Mouse (Mus musculus) adrenal gland (tissue): ENCODE results near the gene Net1.
"Not testable (repeated sequence)": the region's sequence is repeated elsewhere in the genome, so short reads cannot be mapped to it uniquely, and the experiment has no call there.

Source experiments
- intact Hi-C: fragments of 180-260 bp; cut with DNase I; formaldehyde crosslinking; loops from one replicate; pipeline ENCODE4 v1.15.1; 2025

Net1 gene

DNA sequence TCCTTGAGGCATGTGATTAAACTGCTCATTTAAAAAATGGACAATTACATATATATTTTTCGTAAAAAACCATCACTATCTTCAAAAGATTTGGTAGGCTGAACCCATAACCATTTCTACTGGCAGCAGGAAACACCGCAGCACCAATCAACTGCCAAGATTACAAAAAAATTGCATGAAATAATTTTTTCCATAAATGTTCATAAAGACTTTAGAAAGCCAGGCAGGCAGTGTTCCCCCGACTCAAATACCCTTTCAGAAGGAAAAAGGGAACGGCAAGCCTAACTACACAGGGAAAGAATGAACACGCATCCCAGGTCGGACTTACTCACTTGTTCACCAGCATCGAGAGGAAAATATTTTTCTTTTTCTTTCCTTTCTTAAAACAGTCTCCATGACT, 25.4 kb downstream of the Net1 start:
- intact Hi-C loops = loop anchor here (5.0 to 10.0 kb wide), 2 partner anchors 118 to 145 kb away; no protein-coding TSS in a partner anchor

DNA sequence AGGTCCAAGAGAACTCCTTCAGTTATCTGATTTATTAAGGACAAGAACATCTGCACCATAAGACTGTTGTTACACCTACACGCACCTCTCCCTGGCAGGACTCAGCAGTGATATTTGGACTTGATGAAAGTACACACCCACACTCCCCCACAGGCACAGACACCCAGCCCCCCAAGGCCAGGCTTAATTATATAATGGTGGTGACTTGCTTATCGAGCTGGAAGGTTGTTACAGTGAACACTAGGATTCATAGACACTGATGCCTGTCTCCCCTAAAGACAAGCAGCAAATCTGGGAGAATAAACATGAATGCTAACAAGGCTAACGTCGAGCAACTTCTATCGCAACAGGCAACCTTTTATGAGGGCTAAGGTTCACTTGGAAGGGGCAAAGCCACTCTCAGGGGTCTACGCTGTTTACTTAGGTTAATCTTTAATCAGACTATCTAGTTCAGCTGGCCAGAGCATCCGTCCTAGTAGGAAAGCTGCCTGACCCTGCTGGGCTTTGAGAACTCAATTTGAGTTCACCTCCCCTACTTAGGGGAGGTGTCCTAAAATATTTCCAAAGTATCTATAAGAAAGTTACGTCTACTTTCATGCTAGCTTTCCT, 26.4 kb downstream of the Net1 start:
- intact Hi-C loops = loop anchor here (5.0 to 10.0 kb wide), 2 partner anchors 117 to 144 kb away; no protein-coding TSS in a partner anchor

DNA sequence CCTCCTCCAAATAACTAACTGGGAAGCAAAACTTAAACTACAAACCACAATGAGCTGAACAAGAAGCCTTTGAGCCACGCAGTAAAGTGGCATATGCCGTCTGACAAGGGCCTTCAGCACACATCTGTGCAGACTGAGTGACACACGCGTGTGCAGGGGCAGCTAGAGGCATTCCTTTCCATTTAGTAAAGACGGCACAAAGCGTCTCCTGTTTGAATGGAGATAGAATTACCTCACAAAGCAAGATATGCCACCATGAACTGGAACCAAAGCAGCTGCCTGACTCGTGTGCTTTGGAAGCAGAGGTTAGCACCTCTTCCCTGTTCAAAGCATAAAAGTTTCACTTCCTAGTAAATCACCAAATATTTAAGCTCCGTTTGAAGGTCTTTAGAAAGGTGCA, 28.0 kb downstream of the Net1 start:
- intact Hi-C loops = loop anchor here (5.0 to 10.0 kb wide), 2 partner anchors 115 to 143 kb away; no protein-coding TSS in a partner anchor

DNA sequence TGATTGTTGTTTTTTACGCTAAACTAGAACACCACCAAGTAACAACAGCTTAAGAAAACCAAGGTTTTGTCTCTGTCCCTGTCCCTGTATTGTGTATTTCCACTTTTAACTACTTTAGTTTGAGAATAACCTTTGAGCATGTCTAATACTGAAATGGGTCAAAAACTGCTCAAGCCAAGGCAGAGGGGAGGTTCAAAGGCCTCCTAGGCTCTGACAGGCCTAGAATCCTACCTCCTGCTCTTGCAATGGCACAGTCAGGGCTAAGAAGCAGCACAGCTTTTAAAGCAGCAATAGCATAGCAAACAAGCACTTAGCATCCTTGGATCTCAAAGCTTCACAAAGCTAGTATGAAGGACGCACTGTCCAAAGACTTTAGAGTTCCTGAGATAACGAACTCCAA, 28.9 kb downstream of the Net1 start:
- intact Hi-C loops = no loop called here

- intact Hi-C loops = no loop called here
Measured at GRCm38 (mm10) chr13:3886663-3887062, 31.4 kb downstream of the Net1 start.

- intact Hi-C loops = no loop called here
Measured at GRCm38 (mm10) chr13:3877679-3878220, 40.3 kb downstream of the Net1 start.

DNA sequence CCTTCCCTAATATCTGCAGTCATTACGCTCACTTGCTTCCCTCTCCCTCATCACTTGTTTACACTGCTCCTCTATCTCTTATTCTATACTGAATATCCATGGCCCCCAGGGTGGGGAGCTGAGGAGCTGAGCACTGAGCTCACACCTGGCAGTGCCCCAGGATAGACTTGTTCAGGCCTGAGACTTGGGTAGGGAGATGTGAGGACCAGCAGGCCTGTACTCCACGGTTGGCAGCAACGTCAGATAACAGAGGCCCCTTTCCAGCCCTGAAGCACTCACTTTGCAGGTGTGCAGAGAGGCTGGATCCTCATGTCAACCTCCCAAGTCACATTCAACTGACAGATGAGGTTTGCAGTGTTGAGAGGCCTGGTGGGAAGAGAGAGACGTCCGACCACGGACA, 40.8 kb downstream of the Net1 start:
- intact Hi-C loops = no loop called here

DNA sequence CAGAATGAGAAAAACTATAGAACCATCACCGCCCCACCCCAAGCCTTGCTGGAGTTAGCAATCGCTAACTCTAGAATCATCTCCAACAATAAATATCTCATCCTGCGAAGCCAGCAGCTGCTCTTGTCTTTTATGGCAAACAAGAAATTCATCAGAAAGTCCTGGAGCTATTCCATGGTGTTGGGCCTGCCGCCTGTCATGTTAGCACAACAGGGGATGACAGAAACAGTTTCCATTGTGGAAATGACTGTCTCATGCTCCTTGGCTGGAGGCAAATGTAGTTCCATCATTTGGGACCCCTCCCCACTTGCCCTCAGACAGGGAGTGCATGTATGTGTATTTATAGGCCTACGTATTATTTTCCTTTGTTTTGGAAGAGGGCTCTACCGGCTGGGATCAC, 41.6 kb downstream of the Net1 start:
- intact Hi-C loops = no loop called here

GRCm38 (mm10) chr13:3872832-3873231, 45.2 kb downstream of the Net1 start:
- intact Hi-C loops = no loop called here

GRCm38 (mm10) chr13:3869901-3870300, 48.1 kb downstream of the Net1 start:
- intact Hi-C loops = loop anchor here (5.0 kb wide), 1 partner anchor 48 kb away; no protein-coding TSS in a partner anchor

GRCm38 (mm10) chr13:3867158-3867557, 50.9 kb downstream of the Net1 start:
- intact Hi-C loops = loop anchor here (5.0 kb wide), 1 partner anchor 45 kb away; no protein-coding TSS in a partner anchor

GRCm38 (mm10) chr13:3866355-3867052, 51.5 kb downstream of the Net1 start:
- intact Hi-C loops = loop anchor here (5.0 kb wide), 1 partner anchor 44 kb away; no protein-coding TSS in a partner anchor

DNA sequence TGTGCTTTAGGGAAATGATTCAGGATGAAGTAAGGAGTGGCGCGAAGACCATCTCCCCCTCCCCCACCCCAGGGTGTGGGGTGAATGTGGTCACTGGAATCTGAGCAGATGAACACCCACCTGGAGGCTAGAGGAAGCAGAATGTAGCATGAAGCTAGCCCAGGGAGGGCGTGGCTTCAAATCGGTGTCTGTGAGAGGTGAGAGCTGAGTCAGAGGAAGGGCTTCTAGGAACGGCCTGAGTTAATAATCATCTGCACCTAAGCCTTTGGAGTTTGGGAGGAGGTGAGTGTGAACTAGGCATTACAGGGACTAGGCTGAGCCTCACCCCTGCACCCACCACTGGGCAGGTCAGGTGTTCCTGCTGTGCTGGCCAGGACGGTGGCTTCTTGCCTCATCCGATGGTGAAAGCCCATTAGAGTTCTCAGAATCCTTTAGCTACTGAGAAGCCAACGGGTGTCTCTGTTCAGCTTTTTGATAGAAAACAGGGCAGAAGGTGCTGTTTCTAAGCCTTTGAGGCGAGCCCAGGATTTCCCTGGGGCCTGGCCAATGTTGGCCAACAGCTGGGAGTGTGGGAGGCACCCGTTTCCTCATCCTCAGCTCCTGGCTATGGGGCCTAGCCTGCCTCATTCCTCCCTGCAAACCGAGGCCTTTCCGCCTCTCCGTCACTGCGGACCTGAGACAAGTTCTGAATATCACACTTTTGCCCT, 52.2 kb downstream of the Net1 start:
- intact Hi-C loops = loop anchor here (5.0 kb wide), 1 partner anchor 44 kb away; no protein-coding TSS in a partner anchor

GRCm38 (mm10) chr13:3862922-3863580, 55.0 kb downstream of the Net1 start:
- intact Hi-C loops = no loop called here

DNA sequence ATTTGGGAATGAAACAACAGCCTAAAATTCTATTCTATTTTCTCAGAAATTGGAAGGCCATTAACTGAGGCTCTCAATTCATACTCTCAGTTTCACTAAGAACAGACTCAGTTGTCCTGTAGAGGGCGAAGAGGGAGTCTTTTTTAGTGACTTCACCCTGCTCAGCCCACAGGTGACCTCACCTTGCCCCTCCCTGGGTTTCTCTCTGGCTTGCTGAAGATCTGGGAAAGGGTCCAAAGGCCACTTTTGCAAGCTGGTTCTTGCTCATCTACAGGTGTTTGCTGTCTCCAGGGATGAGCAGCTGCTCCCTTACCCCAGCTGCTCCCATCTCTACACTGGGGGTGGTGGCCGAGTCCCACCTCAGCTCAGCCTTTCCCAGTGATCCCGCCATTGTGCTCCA, 55.7 kb downstream of the Net1 start:
- intact Hi-C loops = no loop called here

GRCm38 (mm10) chr13:3861251-3861650, 56.8 kb downstream of the Net1 start:
- intact Hi-C loops = no loop called here

DNA sequence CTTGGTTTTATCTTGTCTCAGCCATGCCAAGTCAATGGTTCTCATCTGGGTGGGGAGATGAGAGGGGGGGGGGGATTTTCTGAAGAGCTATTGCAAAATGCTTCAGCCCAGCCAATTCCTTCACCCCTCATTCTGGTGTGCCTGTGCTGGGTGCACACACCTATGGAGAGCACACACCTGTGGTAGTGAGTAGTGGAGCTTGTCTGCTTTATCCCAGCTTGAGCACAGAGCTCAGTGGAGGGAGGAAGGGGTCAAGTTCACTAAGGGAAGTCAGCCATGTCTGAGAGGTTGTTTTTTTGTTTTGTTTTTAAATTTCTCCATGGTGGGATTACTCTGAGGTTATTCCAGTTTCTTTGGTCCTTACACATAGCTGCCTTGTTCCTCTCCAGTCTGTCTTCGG, 61.8 kb downstream of the Net1 start:
- intact Hi-C loops = no loop called here

DNA sequence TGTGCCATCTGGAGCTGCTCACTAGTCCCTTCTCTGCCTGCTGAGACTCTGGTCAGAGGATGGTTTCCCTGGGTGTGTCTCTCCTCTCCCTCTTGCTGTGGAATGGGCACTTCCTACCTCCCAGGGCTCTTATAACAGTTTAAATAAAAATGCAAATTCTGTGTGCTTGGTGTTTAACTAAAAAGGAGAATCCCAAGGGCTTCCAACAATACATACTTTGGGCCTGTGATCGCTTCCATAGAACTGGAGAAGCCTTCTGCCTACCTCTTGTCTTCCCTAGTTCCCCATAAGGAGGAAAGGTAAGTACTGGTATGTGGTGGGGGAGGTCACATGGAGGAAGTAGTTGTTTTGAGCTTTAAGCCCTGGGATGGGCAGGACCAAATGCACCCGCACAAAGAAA, 63.2 kb downstream of the Net1 start:
- intact Hi-C loops = no loop called here

DNA sequence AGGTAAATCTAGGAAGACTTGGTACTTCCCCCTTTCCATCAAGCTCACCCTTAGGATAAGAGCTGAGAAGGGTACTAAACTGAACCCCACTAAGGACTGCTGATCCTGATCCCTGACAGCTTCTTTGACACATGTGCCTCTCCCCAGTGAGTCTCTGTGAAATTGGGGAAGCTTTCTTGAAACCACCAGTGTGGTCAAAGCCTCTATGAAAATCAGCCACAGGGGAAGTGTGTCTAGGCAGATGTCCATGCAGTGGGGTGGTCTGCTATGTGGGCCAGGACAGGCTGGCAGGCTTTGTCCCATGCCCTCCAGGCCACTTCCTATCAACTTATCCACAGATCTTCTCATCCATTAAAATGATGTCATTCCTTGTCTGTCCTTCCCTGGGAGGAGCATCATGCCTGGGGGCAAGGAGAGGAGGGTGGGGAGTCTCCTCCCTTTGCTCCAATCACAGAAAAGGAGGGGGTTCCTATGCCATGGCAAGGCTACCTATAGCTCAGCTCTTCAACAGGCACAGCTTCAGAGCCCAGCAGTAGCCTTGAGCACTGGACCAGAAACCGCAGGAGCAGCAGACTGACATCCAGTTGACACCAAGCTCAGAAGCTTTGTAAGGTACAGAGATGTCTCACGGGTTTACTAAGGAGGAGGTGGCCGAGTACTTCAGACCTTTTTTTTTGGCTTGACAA, 64.2 kb downstream of the Net1 start, which contains the start of gene Calm5:
TSS of gene Calm5 (plus strand) at position 526 of the 686 bp plus-strand sequence.
- intact Hi-C loops = not testable (repeated sequence)

DNA sequence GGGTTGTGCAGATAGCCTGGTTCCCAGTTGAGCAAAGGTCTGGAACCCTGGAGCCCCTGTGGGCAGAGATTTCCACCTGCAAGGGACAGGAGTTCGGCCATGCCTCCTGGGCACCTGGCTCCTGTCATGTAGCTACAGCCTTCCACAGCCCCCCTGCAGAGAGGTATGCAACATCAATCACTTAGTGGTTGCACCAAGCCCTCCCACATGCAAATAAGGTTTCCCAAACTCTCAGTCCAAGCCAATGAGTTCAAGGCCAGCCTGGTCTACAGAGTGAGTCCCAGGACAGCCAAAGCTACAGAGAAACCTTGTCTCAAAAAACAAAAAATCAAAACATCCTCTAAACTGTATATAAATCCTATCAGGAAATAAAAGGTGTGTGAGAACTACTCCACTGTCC, 67.7 kb downstream of the Net1 start:
- intact Hi-C loops = no loop called here

DNA sequence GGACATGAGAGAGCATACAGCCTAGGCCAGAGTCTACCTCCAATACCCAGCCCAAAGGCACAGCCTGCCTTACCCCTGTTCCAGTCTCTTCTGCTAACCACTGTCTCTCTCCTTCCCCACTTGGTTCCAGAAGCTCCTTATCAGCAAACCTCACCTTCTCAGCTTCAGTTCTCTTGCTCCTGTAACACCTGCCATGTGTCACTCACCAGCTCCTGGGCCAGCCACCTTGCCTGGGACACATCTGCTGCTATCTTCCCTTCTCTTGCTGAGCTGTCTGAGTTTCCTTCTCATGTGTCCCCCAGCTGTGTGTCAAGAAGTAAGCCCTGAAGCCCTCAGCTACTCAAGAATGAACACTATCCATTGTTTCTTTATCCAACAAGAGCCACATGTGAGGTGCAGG, 77.4 kb downstream of the Net1 start:
- intact Hi-C loops = not testable (repeated sequence)
